Mouse (Mus musculus): ENCODE measurements at regions not wholly inside any gene's neighbourhood (a gene's known extent, or its start where the extent isn't known, plus 50 kb on each side); places are given as distances from the start of the nearest gene placed in this dataset.

- TF ChIP-seq UBTF (IDR thresholded peaks at IDR 0.05; ENCODE audit: borderline replicate concordance, insufficient read depth, low read depth, low read length) (no peak), MYC (IDR thresholded peaks at IDR 0.05; ENCODE audit: low read depth, low read length) (no peak), MXI1 (IDR thresholded peaks at IDR 0.05; ENCODE audit: low read depth, low read length) (no peak), ELF1 (IDR thresholded peaks at IDR 0.05; ENCODE audit: low read depth, low read length) (no peak)
Measured at GRCm38 (mm10) chr7:39696589-39696988, 179.0 kb downstream of the Zfp619 start.

Data from MEL (cell line).